Mouse (Mus musculus): ENCODE results near the gene Naf1. TPM values are rescaled to one million over a fixed set of nuclear protein-coding genes. Genes with fewer than 3 reads are reported as not detected.

Gene Naf1
- total and polyA plus RNA-seq, 3 experiments = 7.3 to 30.6 (median 14.2) TPM

DNA sequence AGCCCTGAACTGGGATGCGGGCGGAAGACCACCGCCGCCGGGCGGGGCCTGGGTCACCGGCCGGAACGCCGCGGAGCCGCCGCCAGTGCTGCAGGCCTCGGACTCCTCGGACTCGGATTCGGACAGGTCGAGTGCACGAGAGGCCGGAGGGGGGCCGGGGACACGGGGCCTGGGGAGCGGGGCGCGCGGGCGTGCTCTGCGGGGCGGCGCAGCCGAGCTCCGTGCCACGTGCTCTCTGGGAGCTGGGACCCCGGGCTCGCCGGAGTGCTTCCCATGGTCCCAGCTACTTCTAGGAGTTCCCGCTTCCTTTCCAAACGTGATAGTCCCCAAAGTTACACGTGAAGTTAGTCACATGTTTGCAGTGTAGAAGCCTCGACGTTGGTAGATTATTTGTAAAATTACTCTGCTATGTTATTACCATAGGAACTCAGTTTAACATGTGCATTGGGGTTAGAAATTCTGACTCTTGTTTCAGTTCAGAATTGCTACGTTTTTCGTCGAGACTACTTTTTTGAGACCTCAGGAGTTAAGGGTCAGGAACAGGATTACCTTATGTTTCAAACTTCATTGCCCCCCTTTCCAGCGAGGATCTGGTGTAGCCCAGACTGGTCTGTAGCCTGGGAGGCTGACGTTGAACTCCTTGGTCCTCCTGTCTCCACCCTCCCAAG is 1.0 kb downstream of the Naf1 start:
- Histone ChIP-seq H3K4me2 (ENCODE audit: insufficient read depth, low read depth, poor library complexity, severe bottlenecking) (peak overlapping the region; percentile 93), H3K79me2 (replicated peaks; ENCODE audit: control insufficient read depth, extremely low read depth, insufficient read depth, poor library complexity, severe bottlenecking) (peaks cover 39% of the 10 kb centered on the region), H3K4me1 (ENCODE audit: control insufficient read depth in 1 of 2, insufficient read depth in 2 of 2) (peaks cover 0 to 35% of the 10 kb centered on the region in 2 experiments; a peak in 3 of 4 replicates), H3K27me3 (replicated peaks) (no peaks in the 10 kb centered on the region), H3K4me3 (replicated peaks in 1 of 3; ENCODE audit: low read depth in 2 of 3, low read length in 2 of 3, poor library complexity in 1 of 3) (peak overlapping the region; percentile 68 to 87 (median 79)), H3K9me3 (replicated peaks; ENCODE audit: low read length) (no peaks in the 10 kb centered on the region), H3K27ac (ENCODE audit: insufficient read depth, low read depth) (no peak overlapping the region), H3K9ac (ENCODE audit: insufficient read depth, low read depth) (peak overlapping the region; percentile 72), H3K36me3 (replicated peaks in 1 of 2; ENCODE audit: control insufficient read depth in 1 of 2, insufficient read depth in 1 of 2, low read length in 1 of 2) (peaks cover 0 to 23% of the 10 kb centered on the region in 2 experiments)
- DNase-seq (ENCODE audit: extremely low read depth) = peak; percentile 17
- dilution Hi-C loops (cut with MboI; ENCODE audit: extremely low pct_ligation_motif_present, extremely low pct_unique_long_range_greater_than_20kb, low sequenced_read_pairs) = no loop called here
- TF ChIP-seq CTCF (conservative IDR thresholded peaks at IDR 0.05 in 1 of 2, IDR thresholded peaks at IDR 0.05 in 1 of 2; ENCODE audit: low read depth in 2 of 2, low read length in 2 of 2) (no peak), IRF4 (IDR thresholded peaks at IDR 0.05; ENCODE audit: low read depth, low read length) (no peak), MAZ (IDR thresholded peaks at IDR 0.05; ENCODE audit: low read depth, low read length) (no peak), UBTF (IDR thresholded peaks at IDR 0.05; ENCODE audit: low read depth, low read length) (peak; percentile 37; the same call in 1 of the 2 replicates), GABPA (IDR thresholded peaks at IDR 0.05; ENCODE audit: insufficient replicate concordance, low read depth, low read length) (no peak), ZC3H11A (IDR thresholded peaks at IDR 0.05; ENCODE audit: low read depth, low read length) (no peak), NRF1 (IDR thresholded peaks at IDR 0.05; ENCODE audit: low read depth, low read length) (no peak), SIN3A (IDR thresholded peaks at IDR 0.05; ENCODE audit: low read length) (peak; percentile 13; the same call in 1 of the 2 replicates), MYC (IDR thresholded peaks at IDR 0.05; ENCODE audit: low read depth, low read length) (peak; percentile 92), HCFC1 (IDR thresholded peaks at IDR 0.05; ENCODE audit: low read depth, low read length) (no peak), POLR2AphosphoS2 (IDR thresholded peaks at IDR 0.05; ENCODE audit: low read depth, low read length) (no peak), MXI1 (IDR thresholded peaks at IDR 0.05; ENCODE audit: low read depth, low read length) (peak; percentile 84; the same call in 1 of the 2 replicates), ZNF384 (IDR thresholded peaks at IDR 0.05; ENCODE audit: low read depth, low read length) (no peak), USF2 (conservative IDR thresholded peaks at IDR 0.05; ENCODE audit: low read depth, low read length) (no peak), MAX (IDR thresholded peaks at IDR 0.05; ENCODE audit: low read length) (peak; percentile 78), CHD1 (IDR thresholded peaks at IDR 0.05; ENCODE audit: low read depth, low read length) (no peak), KAT2A (IDR thresholded peaks at IDR 0.05; ENCODE audit: insufficient replicate concordance, low read length) (no peak)
- in situ Hi-C loops (cut with MboI; ENCODE audit: low pct_ligation_motif_present, low pct_unique_long_range_greater_than_20kb, low sequenced_read_pairs) = no loop called here

DNA sequence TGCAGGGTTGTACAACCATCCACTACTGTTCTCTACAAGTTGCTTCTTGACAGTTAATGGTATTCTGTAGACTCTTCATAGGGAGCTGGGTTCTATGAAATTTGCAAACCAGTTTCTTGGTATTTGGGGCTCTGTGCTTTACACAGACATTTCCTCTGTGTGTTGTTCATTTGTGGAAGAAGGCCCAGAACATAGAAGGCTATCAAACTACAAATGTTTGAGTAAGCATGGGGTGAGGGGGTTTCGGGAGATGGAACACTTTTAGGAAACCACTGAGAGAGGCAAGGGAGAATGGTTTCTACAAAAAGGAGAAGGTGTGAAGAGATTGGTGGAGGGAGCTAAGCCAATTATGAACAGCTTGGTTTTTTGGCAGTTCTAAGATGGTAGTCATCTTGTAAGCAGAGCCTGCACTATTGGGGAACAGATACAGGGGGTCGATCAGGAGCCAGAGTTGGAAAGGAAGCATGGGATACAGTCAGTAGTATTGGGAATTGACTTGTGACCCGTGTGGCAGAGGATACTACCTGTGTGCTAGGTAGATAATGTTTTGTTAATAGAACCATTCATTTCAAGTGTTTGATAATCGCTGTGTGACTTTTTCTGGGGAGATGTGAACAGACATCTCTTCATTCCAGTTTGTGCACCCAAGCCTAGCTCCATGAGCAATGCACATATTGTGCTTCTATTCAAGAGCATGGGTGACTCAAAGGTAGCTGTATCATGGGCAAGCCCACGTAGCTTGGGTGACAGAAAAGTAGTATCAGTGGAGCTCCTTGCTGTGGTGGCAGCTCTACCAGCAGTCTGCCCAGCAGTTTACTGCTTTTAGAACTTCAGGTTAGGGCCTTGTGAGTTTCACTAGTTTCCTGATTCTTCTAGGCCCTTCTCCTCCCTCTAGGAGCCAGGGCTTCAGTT is 1.8 kb downstream of the Naf1 start:
- Histone ChIP-seq H3K9ac (ENCODE audit: insufficient read depth, low read depth) (peak overlapping the region; percentile 72), H3K36me3 (replicated peaks in 1 of 2; ENCODE audit: control insufficient read depth in 1 of 2, insufficient read depth in 1 of 2, low read length in 1 of 2) (peaks cover 0 to 30% of the 10 kb centered on the region in 2 experiments), H3K79me2 (replicated peaks; ENCODE audit: control insufficient read depth, extremely low read depth, insufficient read depth, poor library complexity, severe bottlenecking) (peaks cover 45% of the 10 kb centered on the region), H3K27ac (ENCODE audit: insufficient read depth, low read depth) (no peak overlapping the region), H3K4me2 (ENCODE audit: insufficient read depth, low read depth, poor library complexity, severe bottlenecking) (peak overlapping the region; percentile 93), H3K4me3 (replicated peaks in 1 of 3; ENCODE audit: low read depth in 2 of 3, low read length in 2 of 3, poor library complexity in 1 of 3) (peak overlapping the region; percentile 68 to 87 (median 79)), H3K4me1 (ENCODE audit: control insufficient read depth in 1 of 2, insufficient read depth in 2 of 2) (peaks cover 0 to 43% of the 10 kb centered on the region in 2 experiments; a peak in 3 of 4 replicates), H3K9me3 (replicated peaks; ENCODE audit: low read length) (no peaks in the 10 kb centered on the region), H3K27me3 (replicated peaks) (no peaks in the 10 kb centered on the region)
- in situ Hi-C loops (cut with MboI; ENCODE audit: low pct_ligation_motif_present, low pct_unique_long_range_greater_than_20kb, low sequenced_read_pairs) (no loop called here), dilution Hi-C loops (cut with MboI; ENCODE audit: extremely low pct_ligation_motif_present, extremely low pct_unique_long_range_greater_than_20kb, low sequenced_read_pairs) (no loop called here)
- peak; percentile 16 for DNase-seq (ENCODE audit: extremely low read depth)
- TF ChIP-seq ZMIZ1 (IDR thresholded peaks at IDR 0.05; ENCODE audit: low read depth, low read length) = no peak
- TF ChIP-seq MAFK (IDR thresholded peaks at IDR 0.05; ENCODE audit: insufficient replicate concordance, low read length) = 0 out of 2 replicates have a peak, but pooled peaks have one; percentile 9
- TF ChIP-seq CTCF (conservative IDR thresholded peaks at IDR 0.05 in 1 of 2, IDR thresholded peaks at IDR 0.05 in 1 of 2; ENCODE audit: low read depth in 2 of 2, low read length in 2 of 2) = no peak

Data from CH12.LX (cell line).